Mouse (Mus musculus) left cerebral cortex, postnatal 36 days (tissue): ENCODE data around the gene Irf2. TPM values are rescaled to one million over a fixed set of nuclear protein-coding genes. Genes with fewer than 3 reads are reported as not detected.
A peak's percentile ranks its signal among the peaks of the same experiment; 100 is the strongest.

Experiments
- DNase-seq, 2 experiments: peaks; one replicate each; pipeline ENCODE4 v3.0.0; 2021 to 2022; ENCODE audit warnings: low spot score in 2 of 2, mixed read lengths in 1 of 2
- intact Hi-C: fragments of 180-260 bp; cut with DNase I; formaldehyde crosslinking; loops from one replicate; pipeline ENCODE4 v1.15.1; 2025
- total RNA-seq, 2 experiments: library from RNA; stranded (reverse); gene quantifications; 2 replicates each; pipeline ENCODE4 v1.2.3; 2021

The Irf2 gene
- total RNA-seq, 2 experiments from 2014 or later = 53.0 to 56.0 TPM

- intact Hi-C loops = no loop called here
- no peak for DNase-seq
These were observed 11.0 kb downstream of the Irf2 start for GRCm38 (mm10) chr8:46750566-46750965.

- no peak for DNase-seq
- intact Hi-C loops = no loop called here
These were observed 11.6 kb downstream of the Irf2 start for GRCm38 (mm10) chr8:46751151-46751550.

- no peak for DNase-seq
- intact Hi-C loops = no loop called here
These were observed 13.5 kb downstream of the Irf2 start for GRCm38 (mm10) chr8:46752986-46753385.

- no peak for DNase-seq
- intact Hi-C loops = no loop called here
These were observed 14.8 kb downstream of the Irf2 start for GRCm38 (mm10) chr8:46754355-46754754.

- intact Hi-C loops = no loop called here
- no peak for DNase-seq
These were observed 16.3 kb downstream of the Irf2 start for GRCm38 (mm10) chr8:46755731-46756333.

GRCm38 (mm10) chr8:46757613-46758012, 18.1 kb downstream of the Irf2 start:
- intact Hi-C loops = no loop called here
- no peak for DNase-seq

GRCm38 (mm10) chr8:46758131-46758530, 18.6 kb downstream of the Irf2 start:
- no peak for DNase-seq
- intact Hi-C loops = no loop called here

GRCm38 (mm10) chr8:46758676-46759075, 19.1 kb downstream of the Irf2 start:
- DNase-seq = no peak
- intact Hi-C loops = no loop called here

- intact Hi-C loops = no loop called here
- no peak for DNase-seq
These were observed 20.0 kb downstream of the Irf2 start for GRCm38 (mm10) chr8:46759562-46759961.

GRCm38 (mm10) chr8:46760701-46761100, 21.2 kb downstream of the Irf2 start:
- intact Hi-C loops = no loop called here
- DNase-seq = no peak

- no peak for DNase-seq
- intact Hi-C loops = no loop called here
These were observed 21.9 kb downstream of the Irf2 start for GRCm38 (mm10) chr8:46761454-46761853.

GRCm38 (mm10) chr8:46769408-46770180, 30.1 kb downstream of the Irf2 start:
- intact Hi-C loops = no loop called here
- DNase-seq = peak; percentile 18 to 29

GRCm38 (mm10) chr8:46770905-46771516, 31.5 kb downstream of the Irf2 start:
- intact Hi-C loops = no loop called here

GRCm38 (mm10) chr8:46772801-46773200, 33.3 kb downstream of the Irf2 start:
- intact Hi-C loops = no loop called here
- no peak for DNase-seq

More at GRCm38 (mm10) chr8:46770905-46771516, 31.5 kb downstream of the Irf2 start:
- no peak for DNase-seq

GRCm38 (mm10) chr8:46777760-46778460, 38.4 kb downstream of the Irf2 start:
- intact Hi-C loops = no loop called here
- no peak for DNase-seq

GRCm38 (mm10) chr8:46781067-46781657, 41.6 kb downstream of the Irf2 start:
- no peak for DNase-seq
- intact Hi-C loops = no loop called here

GRCm38 (mm10) chr8:46782254-46782653, 42.7 kb downstream of the Irf2 start:
- no peak for DNase-seq
- intact Hi-C loops = no loop called here

- no peak for DNase-seq
- intact Hi-C loops = no loop called here
These were observed 45.5 kb downstream of the Irf2 start for GRCm38 (mm10) chr8:46785070-46785469.

- DNase-seq = no peak
- intact Hi-C loops = no loop called here
These were observed 46.4 kb downstream of the Irf2 start for GRCm38 (mm10) chr8:46785926-46786325.
